Mouse (Mus musculus) ES-Bruce4 (cell line): ENCODE data around the gene Pde9a. TPM values are rescaled to one million over a fixed set of nuclear protein-coding genes. Genes with fewer than 3 reads are reported as not detected.

Experiments
- H3K27ac ChIP-seq: 2 replicates; pipeline ENCODE4 v1.5.1; 2012; ENCODE audit warnings: low read length, inconsistent platforms; ENCODE audit not compliant: insufficient read depth
- H3K27me3 ChIP-seq: 2 replicates; pipeline ENCODE4 v1.6.1; 2012; ENCODE audit warnings: mild to moderate bottlenecking, low read length, inconsistent platforms; ENCODE audit not compliant: control insufficient read depth, poor library complexity, insufficient read depth, severe bottlenecking
- H3K36me3 ChIP-seq: 2 replicates; pipeline ENCODE4 v1.6.1; 2012; ENCODE audit warnings: inconsistent platforms, mild to moderate bottlenecking, low read length, moderate library complexity; ENCODE audit not compliant: control insufficient read depth, poor library complexity, insufficient read depth, severe bottlenecking
- H3K4me1 ChIP-seq: one replicate; pipeline ENCODE4 v1.8.1; 2011; ENCODE audit warnings: low read length; ENCODE audit not compliant: control insufficient read depth, insufficient read depth
- H3K4me3 ChIP-seq: 2 replicates; pipeline ENCODE4 v1.5.1; 2011; ENCODE audit warnings: low read depth, mild to moderate bottlenecking, low read length
- H3K9ac ChIP-seq: 2 replicates; pipeline ENCODE4 v1.6.1; 2012; ENCODE audit warnings: low read depth, mild to moderate bottlenecking, inconsistent platforms; ENCODE audit not compliant: poor library complexity, severe bottlenecking
- H3K9me3 ChIP-seq: replicated peaks from 2 replicates; pipeline ENCODE4 v1.6.1; 2012; ENCODE audit warnings: mild to moderate bottlenecking, low read length, inconsistent platforms; ENCODE audit not compliant: control insufficient read depth, poor library complexity, insufficient read depth, severe bottlenecking
- CTCF ChIP-seq: IDR thresholded peaks from one replicate; pipeline ENCODE4 v1.8.1; 2011; ENCODE audit warnings: low read depth, low read length
- EP300 ChIP-seq: IDR thresholded peaks from 2 replicates; pipeline ENCODE4 v1.6.1; 2011; ENCODE audit warnings: low read depth, low read length; ENCODE audit not compliant: insufficient read depth
- POLR2A ChIP-seq: IDR thresholded peaks from one replicate; pipeline ENCODE4 v1.8.1; 2011; ENCODE audit warnings: low read length; ENCODE audit not compliant: insufficient read depth
- polyA plus RNA-seq: library from polyadenylated mRNA; stranded (reverse); fragments of >200 nt; gene quantifications from 2 replicates; pipeline ENCODE4 v1.2.4, GENCODE M21; 2011; ENCODE audit warnings: low read depth; ENCODE audit not compliant: missing spikeins, insufficient read depth, insufficient read length

Gene Pde9a
- polyA plus RNA-seq, 1 experiment: 11.0 TPM

DNA sequence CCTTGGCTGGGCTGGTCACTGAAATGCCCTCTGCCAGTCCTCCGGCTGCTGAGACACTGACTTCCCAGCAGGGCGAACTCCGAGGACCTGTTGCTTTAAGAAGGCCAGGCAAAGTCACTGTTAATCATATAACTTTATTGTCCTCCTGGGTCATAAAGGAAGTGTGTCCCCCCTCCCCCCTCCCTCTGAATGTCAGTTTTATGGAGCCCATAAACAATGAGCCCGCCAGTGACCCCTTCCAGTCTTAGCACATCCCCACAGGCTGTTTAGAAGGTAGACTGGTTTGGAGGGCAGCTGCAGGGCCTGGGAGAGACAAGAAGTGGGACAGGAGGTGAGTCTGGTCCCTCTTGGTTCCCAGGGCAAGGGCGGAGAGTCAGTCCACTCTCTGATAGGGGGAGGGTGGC, 46.9 kb downstream of the Pde9a start:
- Histone ChIP-seq H3K4me3 (no peak overlapping the region), H3K27ac (no peak overlapping the region), H3K9ac (no peak overlapping the region)

DNA sequence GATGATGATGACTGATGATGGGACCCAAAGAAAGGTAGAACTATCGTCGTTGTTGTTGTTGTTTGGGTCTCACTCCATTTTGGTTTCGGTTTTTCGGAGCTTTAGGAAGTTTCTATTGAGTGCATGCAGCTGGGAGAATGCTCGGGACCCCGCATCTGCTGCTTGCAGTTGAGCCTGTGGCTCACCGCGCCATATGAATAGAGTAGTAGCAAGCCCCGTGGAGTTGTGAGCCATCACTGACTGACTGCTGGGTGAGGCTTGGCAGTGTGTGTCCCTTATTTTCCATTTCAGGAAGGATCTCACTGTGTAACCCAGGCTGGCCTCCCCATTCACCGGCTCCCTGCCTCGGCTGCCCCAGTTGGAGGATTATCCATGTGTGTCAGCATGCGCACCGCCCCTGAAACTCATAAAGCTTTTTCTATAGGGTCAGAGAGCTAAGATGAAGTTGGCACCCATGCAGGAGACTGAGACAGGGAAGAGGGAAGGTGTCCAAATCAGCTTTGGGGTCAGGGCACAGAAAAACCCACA, 47.5 kb downstream of the Pde9a start:
- no peak overlapping the region for H3K4me3 ChIP-seq
- H3K27me3 ChIP-seq: no peaks in the 10 kb centered on the region
- H3K9ac ChIP-seq: no peak overlapping the region
- H3K36me3 ChIP-seq: no peaks in the 10 kb centered on the region
- H3K9me3 ChIP-seq: no peaks in the 10 kb centered on the region
- peaks cover 13% of the 10 kb centered on the region for H3K4me1 ChIP-seq
- H3K27ac ChIP-seq: no peak overlapping the region
- TF ChIP-seq POLR2A (no peak), CTCF (no peak), EP300 (no peak)

More for the DNA sequence above, 46.9 kb downstream of the Pde9a start:
- TF ChIP-seq CTCF: no peak
- no peak for TF ChIP-seq EP300
- no peak for TF ChIP-seq POLR2A
- no peaks in the 10 kb centered on the region for H3K27me3 ChIP-seq
- H3K4me1 ChIP-seq: peaks cover 13% of the 10 kb centered on the region
- no peaks in the 10 kb centered on the region for H3K36me3 ChIP-seq
- no peaks in the 10 kb centered on the region for H3K9me3 ChIP-seq

DNA sequence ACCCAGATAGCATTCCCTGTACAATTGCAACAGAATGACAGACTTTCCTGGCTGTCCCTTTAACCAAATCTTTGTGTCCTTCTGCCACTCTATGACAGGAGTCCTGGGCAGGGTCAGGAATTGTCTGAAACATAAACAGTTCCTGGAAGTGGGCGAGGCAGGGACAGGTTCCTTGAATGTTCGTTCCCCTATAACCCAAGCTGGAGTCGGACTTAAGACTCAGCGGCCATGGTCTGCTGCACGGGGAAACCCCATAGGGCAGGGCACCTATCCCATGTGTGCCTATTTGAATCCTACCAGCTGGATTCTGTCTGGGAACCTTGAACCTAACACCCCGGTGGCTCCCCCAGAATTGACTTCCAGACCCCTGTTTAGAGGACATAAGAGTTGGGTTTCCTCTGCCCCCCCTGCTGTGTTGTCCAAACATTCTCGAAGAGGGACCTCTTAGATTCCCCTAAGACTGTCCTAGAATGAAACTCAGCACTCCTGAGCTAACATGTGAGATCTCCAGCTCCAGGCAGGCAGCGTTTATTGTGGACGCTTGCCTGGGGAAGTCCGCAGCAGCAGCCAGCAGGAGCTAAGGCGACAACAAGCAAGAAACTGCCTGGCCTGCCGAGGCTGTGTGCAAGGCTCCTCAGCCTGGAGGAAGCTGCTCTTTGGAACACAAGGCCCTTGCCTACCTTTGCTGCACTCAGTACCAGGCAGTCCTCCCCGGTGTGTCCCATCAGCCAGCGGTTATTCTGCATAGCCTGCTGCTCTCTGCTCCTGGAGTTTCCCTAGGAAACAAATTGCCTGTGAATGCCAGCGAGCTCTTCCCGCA, 48.2 kb downstream of the Pde9a start:
- Histone ChIP-seq H3K4me1 (peaks cover 13% of the 10 kb centered on the region), H3K9me3 (no peaks in the 10 kb centered on the region), H3K4me3 (peak overlapping the region; percentile 41), H3K27ac (peak overlapping the region; percentile 35), H3K27me3 (no peaks in the 10 kb centered on the region), H3K9ac (no peak overlapping the region), H3K36me3 (no peaks in the 10 kb centered on the region)
- TF ChIP-seq EP300 (no peak), POLR2A (no peak), CTCF (no peak)

DNA sequence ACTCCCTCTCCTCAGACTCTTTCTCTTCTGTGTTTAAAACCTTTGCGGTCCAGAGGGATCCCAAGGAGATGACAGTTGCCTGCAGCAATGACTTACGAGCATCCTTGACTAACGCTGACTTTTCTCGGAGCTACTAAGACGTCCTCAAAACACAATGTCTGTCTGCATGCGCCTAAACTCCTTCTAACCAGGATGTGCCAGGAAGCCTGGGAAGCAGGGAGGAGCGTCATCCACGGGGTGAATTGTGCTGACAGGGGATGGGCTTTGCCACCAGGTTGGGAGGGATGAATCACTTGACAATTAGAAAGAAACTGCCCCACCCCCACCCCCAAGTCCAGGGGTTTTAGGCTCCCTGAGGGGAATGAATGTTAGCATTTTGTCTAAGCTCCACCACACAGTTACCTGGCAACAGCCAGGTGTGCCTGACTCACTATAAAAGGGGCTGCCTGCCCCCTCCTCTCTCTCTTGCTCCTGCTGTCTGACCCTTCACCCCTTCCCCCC, 48.9 kb downstream of the Pde9a start:
- Histone ChIP-seq H3K27ac (peak overlapping the region; percentile 35), H3K4me3 (peak overlapping the region; percentile 41), H3K27me3 (no peaks in the 10 kb centered on the region), H3K4me1 (peaks cover 13% of the 10 kb centered on the region), H3K9ac (no peak overlapping the region), H3K36me3 (no peaks in the 10 kb centered on the region), H3K9me3 (no peaks in the 10 kb centered on the region)
- TF ChIP-seq EP300 (no peak), CTCF (no peak), POLR2A (no peak)

DNA sequence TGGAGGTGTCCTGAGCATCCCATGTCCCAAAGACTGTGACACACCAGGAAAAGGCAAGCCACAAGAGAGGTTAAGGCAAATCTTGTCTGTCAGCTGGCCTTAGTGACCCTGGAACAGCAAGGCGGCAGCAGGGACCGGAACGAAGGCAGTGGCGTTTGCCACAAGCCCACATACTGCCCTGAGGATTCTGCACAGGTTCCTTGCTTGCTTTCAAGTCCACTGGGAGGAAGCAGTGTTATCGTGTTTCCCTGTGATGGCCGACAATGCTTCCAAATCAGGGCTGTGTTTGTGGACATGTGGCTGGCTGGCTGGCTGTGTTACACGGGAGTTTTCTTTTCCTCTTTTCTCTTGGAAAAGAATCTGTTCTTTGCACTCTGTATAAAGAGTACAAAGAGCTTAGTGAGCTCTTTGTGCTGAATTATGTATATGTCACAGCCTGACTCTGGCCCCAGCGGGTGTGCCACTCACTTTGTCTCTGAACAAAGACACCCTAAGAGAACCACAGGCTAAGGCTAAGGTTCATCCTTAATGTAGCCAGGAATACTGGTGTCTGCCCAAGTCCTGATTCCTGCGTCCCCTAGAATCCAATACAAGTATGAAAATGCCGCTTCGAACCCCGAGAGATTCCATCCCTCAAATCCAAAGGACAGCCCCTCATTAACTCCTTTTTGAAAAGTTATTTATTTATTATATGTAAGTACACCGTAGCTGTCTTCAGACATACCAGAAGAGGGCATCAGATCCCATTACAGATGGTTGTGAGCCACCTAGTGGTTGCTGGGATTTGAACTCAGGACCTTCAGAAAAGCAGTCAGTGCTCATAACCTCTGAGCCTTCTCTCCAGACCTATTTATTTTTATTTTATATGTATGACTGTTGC, 50.2 kb downstream of the Pde9a start:
- Histone ChIP-seq H3K4me1 (peaks cover 13% of the 10 kb centered on the region), H3K27ac (peak overlapping the region; percentile 15; the same call in 1 of the 2 replicates), H3K36me3 (no peaks in the 10 kb centered on the region), H3K9ac (no peak overlapping the region), H3K9me3 (no peaks in the 10 kb centered on the region), H3K4me3 (no peak overlapping the region), H3K27me3 (no peaks in the 10 kb centered on the region)
- no peak for TF ChIP-seq EP300
- TF ChIP-seq CTCF: no peak
- no peak for TF ChIP-seq POLR2A
